Mouse (Mus musculus) kidney, embryonic 14.5 days (tissue): Measurements from ENCODE around the gene Clybl. TPM values are rescaled to one million over a fixed set of nuclear protein-coding genes. Genes with fewer than 3 reads are reported as not detected.

Source experiments
- ATAC-seq: fragments of 200-750 bp; cut with Nextera tagmentation; 2 replicates; pipeline ENCODE4 v1.8.0; 2017; ENCODE audit warnings: moderate number of reproducible peaks, mild to moderate bottlenecking, moderate TSS enrichment, moderate library complexity; ENCODE audit not compliant: low FRiP score, low TSS enrichment
- H3K27ac ChIP-seq: fragments of 300-500 bp; sonication (generic); 2 replicates; pipeline ENCODE4 v1.5.1; 2014; ENCODE audit warnings: low read depth, mild to moderate bottlenecking, low read length, moderate library complexity, mixed read lengths
- H3K27me3 ChIP-seq: fragments of 300-500 bp; sonication (generic); 2 replicates; pipeline ENCODE4 v1.6.1; 2014; ENCODE audit warnings: mild to moderate bottlenecking, low read length; ENCODE audit not compliant: control insufficient read depth, insufficient read depth
- H3K36me3 ChIP-seq: fragments of 300-500 bp; sonication (generic); 2 replicates; pipeline ENCODE4 v1.6.1; 2014; ENCODE audit warnings: low read length, mixed read lengths; ENCODE audit not compliant: control insufficient read depth, insufficient read depth
- H3K4me1 ChIP-seq: fragments of 300-500 bp; sonication (generic); 2 replicates; pipeline ENCODE4 v1.6.1; 2014; ENCODE audit warnings: low read length, mixed read lengths; ENCODE audit not compliant: control insufficient read depth, insufficient read depth
- H3K4me2 ChIP-seq: fragments of 300-500 bp; sonication (generic); replicated peaks from 2 replicates; pipeline ENCODE4 v1.6.1; 2014; ENCODE audit warnings: low read depth, mild to moderate bottlenecking, low read length
- H3K4me3 ChIP-seq: fragments of 300-500 bp; sonication (generic); 2 replicates; pipeline ENCODE4 v1.5.1; 2014; ENCODE audit warnings: mild to moderate bottlenecking, low read length
- H3K9ac ChIP-seq: fragments of 300-500 bp; sonication (generic); 2 replicates; pipeline ENCODE4 v1.6.1; 2014; ENCODE audit warnings: low read depth, mild to moderate bottlenecking, low read length, moderate library complexity
- H3K9me3 ChIP-seq: fragments of 300-500 bp; sonication (generic); 2 replicates; pipeline ENCODE4 v1.6.1; 2016; ENCODE audit warnings: low read length; ENCODE audit not compliant: control insufficient read depth
- WGBS: fragments of 180-500 bp; shearing (Covaris S2); extraction: QIAGEN DNeasy Blood & Tissue Kit; methylation state at CpG from one replicate; pipeline ENCODE4 v1.1.7; 2014; 5-methylcytosine and 5-hydroxymethylcytosine counted together
- polyA plus RNA-seq: library from polyadenylated mRNA; unstranded; fragments of >200 nt; fragmentation: Nextera tagmentation; extraction: Ambion mirVana; gene quantifications from 2 replicates; pipeline ENCODE4 v1.2.1, GENCODE M21; 2014

The Clybl gene
- polyA plus RNA-seq, 1 experiment from 2014 or later, result 30.3 TPM

- H3K4me3 ChIP-seq, result no peak overlapping the region
- no peak overlapping the region for H3K4me2 ChIP-seq
- no peak overlapping the region for H3K9ac ChIP-seq
- no peaks in the 10 kb centered on the region for H3K9me3 ChIP-seq
- 79% methylated on average over 3 of the region's 3 CpGs for WGBS
- no peaks in the 10 kb centered on the region for H3K36me3 ChIP-seq
- no peak for ATAC-seq
- no peaks in the 10 kb centered on the region; the same call in 1 of the 2 replicates for H3K27me3 ChIP-seq
- H3K27ac ChIP-seq, result no peak overlapping the region
- no peaks in the 10 kb centered on the region for H3K4me1 ChIP-seq
Measured at GRCm38 (mm10) chr14:122249123-122249522, 67.6 kb downstream of the Clybl start.

GRCm38 (mm10) chr14:122251346-122251745 is 69.8 kb downstream of the Clybl start:
- H3K27ac ChIP-seq, result no peak overlapping the region
- no peaks in the 10 kb centered on the region for H3K4me1 ChIP-seq
- H3K9me3 ChIP-seq, result no peaks in the 10 kb centered on the region
- H3K36me3 ChIP-seq, result no peaks in the 10 kb centered on the region
- H3K4me3 ChIP-seq, result no peak overlapping the region
- peaks cover 16% of the 10 kb centered on the region for H3K27me3 ChIP-seq
- no peak overlapping the region for H3K4me2 ChIP-seq
- ATAC-seq, result no peak
- no peak overlapping the region for H3K9ac ChIP-seq

- WGBS, result 5% methylated on average over 21 of the region's 21 CpGs
- ATAC-seq, result no peak
- no peaks in the 10 kb centered on the region for H3K4me1 ChIP-seq
- H3K27me3 ChIP-seq, result peaks cover 34% of the 10 kb centered on the region
- H3K4me2 ChIP-seq, result peak overlapping the region; percentile 19
- no peak overlapping the region for H3K9ac ChIP-seq
- no peaks in the 10 kb centered on the region for H3K36me3 ChIP-seq
- no peaks in the 10 kb centered on the region for H3K9me3 ChIP-seq
- H3K27ac ChIP-seq, result no peak overlapping the region
- no peak overlapping the region; the same call in 1 of the 2 replicates for H3K4me3 ChIP-seq
Measured at GRCm38 (mm10) chr14:122255562-122256260, 74.2 kb downstream of the Clybl start.

- Histone ChIP-seq H3K36me3 (no peaks in the 10 kb centered on the region), H3K9me3 (no peaks in the 10 kb centered on the region), H3K27me3 (peaks cover 34% of the 10 kb centered on the region), H3K4me3 (no peak overlapping the region), H3K27ac (no peak overlapping the region), H3K4me2 (no peak overlapping the region), H3K9ac (no peak overlapping the region), H3K4me1 (no peaks in the 10 kb centered on the region)
- ATAC-seq, result no peak
- WGBS, result 16% methylated on average over 8 of the region's 8 CpGs
Measured at GRCm38 (mm10) chr14:122256261-122256634, 74.7 kb downstream of the Clybl start.

GRCm38 (mm10) chr14:122258297-122258696 is 76.8 kb downstream of the Clybl start:
- no peaks in the 10 kb centered on the region for H3K9me3 ChIP-seq
- no peak overlapping the region for H3K27ac ChIP-seq
- no peaks in the 10 kb centered on the region for H3K36me3 ChIP-seq
- H3K4me2 ChIP-seq, result no peak overlapping the region
- H3K27me3 ChIP-seq, result peaks cover 34% of the 10 kb centered on the region
- no peak overlapping the region for H3K9ac ChIP-seq
- ATAC-seq, result no peak
- no peak overlapping the region for H3K4me3 ChIP-seq
- WGBS, result 42% methylated on average over 5 of the region's 5 CpGs
- H3K4me1 ChIP-seq, result no peaks in the 10 kb centered on the region

- Histone ChIP-seq H3K9ac (no peak overlapping the region), H3K27ac (no peak overlapping the region), H3K9me3 (no peaks in the 10 kb centered on the region), H3K4me2 (no peak overlapping the region), H3K4me1 (no peaks in the 10 kb centered on the region), H3K27me3 (peaks cover 19% of the 10 kb centered on the region), H3K36me3 (no peaks in the 10 kb centered on the region), H3K4me3 (no peak overlapping the region)
- ATAC-seq, result no peak
- 79% methylated on average over 1 of the region's 1 CpGs for WGBS
Measured at GRCm38 (mm10) chr14:122261250-122261649, 79.7 kb downstream of the Clybl start.

- no peak overlapping the region for H3K4me2 ChIP-seq
- H3K27ac ChIP-seq, result no peak overlapping the region
- H3K36me3 ChIP-seq, result no peaks in the 10 kb centered on the region
- H3K9ac ChIP-seq, result no peak overlapping the region
- no peaks in the 10 kb centered on the region for H3K4me1 ChIP-seq
- ATAC-seq, result no peak
- peaks cover 4% of the 10 kb centered on the region; the same call in 1 of the 2 replicates for H3K27me3 ChIP-seq
- H3K4me3 ChIP-seq, result no peak overlapping the region
- no peaks in the 10 kb centered on the region for H3K9me3 ChIP-seq
- WGBS, result 23% methylated on average over 16 of the region's 16 CpGs
Measured at GRCm38 (mm10) chr14:122262851-122263659, 81.6 kb downstream of the Clybl start.

- Histone ChIP-seq H3K4me2 (no peak overlapping the region), H3K36me3 (no peaks in the 10 kb centered on the region), H3K4me3 (no peak overlapping the region), H3K4me1 (no peaks in the 10 kb centered on the region), H3K9me3 (no peaks in the 10 kb centered on the region), H3K27ac (no peak overlapping the region), H3K9ac (no peak overlapping the region), H3K27me3 (no peaks in the 10 kb centered on the region)
- ATAC-seq, result no peak
- WGBS, result 61% methylated on average over 7 of the region's 7 CpGs
Measured at GRCm38 (mm10) chr14:122265214-122265613, 83.7 kb downstream of the Clybl start.

GRCm38 (mm10) chr14:122267590-122267989 is 86.1 kb downstream of the Clybl start:
- ATAC-seq, result no peak
- no peaks in the 10 kb centered on the region for H3K27me3 ChIP-seq
- no peaks in the 10 kb centered on the region for H3K9me3 ChIP-seq
- no peaks in the 10 kb centered on the region for H3K36me3 ChIP-seq
- H3K4me2 ChIP-seq, result no peak overlapping the region
- no peak overlapping the region for H3K4me3 ChIP-seq
- no peak overlapping the region for H3K27ac ChIP-seq
- 40% methylated on average over 4 of the region's 4 CpGs for WGBS
- H3K9ac ChIP-seq, result no peak overlapping the region
- H3K4me1 ChIP-seq, result no peaks in the 10 kb centered on the region
